Mouse (Mus musculus): ENCODE results near the gene Fbxl19. TPM values are rescaled to one million over a fixed set of nuclear protein-coding genes. Genes with fewer than 3 reads are reported as not detected.
"Not testable (repeated sequence)": the region's sequence is repeated elsewhere in the genome, so short reads cannot be mapped to it uniquely, and the experiment has no call there.

Gene Fbxl19
- total RNA-seq, 2 experiments from 2014 or later, result 3.2 to 3.3 TPM

- DNase-seq, result no peak
- intact Hi-C loops (cut with DNase I), result no loop called here
Observed at GRCm38 (mm10) chr7:127725924-127726323, 18.4 kb upstream of the Fbxl19 start.

GRCm38 (mm10) chr7:127727898-127728297 is 16.4 kb upstream of the Fbxl19 start:
- intact Hi-C loops (cut with DNase I), result no loop called here
- DNase-seq, result no peak

- no peak for DNase-seq
- intact Hi-C loops (cut with DNase I), result no loop called here
Observed at GRCm38 (mm10) chr7:127730170-127730569, 14.2 kb upstream of the Fbxl19 start.

- DNase-seq; intact Hi-C loops (cut with DNase I): not testable (repeated sequence)
Observed at GRCm38 (mm10) chr7:127732066-127732465, 12.3 kb upstream of the Fbxl19 start, which contains the start of gene Ctf2. TSS of gene Ctf2 (minus strand) at chr7:127732166.

GRCm38 (mm10) chr7:127745251-127745651 is 908 bp downstream of the Fbxl19 start:
- intact Hi-C loops (cut with DNase I), result no loop called here
- peak; percentile 82 to 89 for DNase-seq

- intact Hi-C loops (cut with DNase I), result no loop called here
- peak; percentile 89 to 90 for DNase-seq
Observed at GRCm38 (mm10) chr7:127745652-127746493, 1.5 kb downstream of the Fbxl19 start.

GRCm38 (mm10) chr7:127746494-127747491 is 2.5 kb downstream of the Fbxl19 start:
- intact Hi-C loops (cut with DNase I), result no loop called here
- DNase-seq, result no peak

GRCm38 (mm10) chr7:127747559-127748234 is 3.4 kb downstream of the Fbxl19 start:
- intact Hi-C loops (cut with DNase I), result no loop called here

GRCm38 (mm10) chr7:127748235-127748560 is 3.9 kb downstream of the Fbxl19 start:
- intact Hi-C loops (cut with DNase I), result no loop called here
- no peak for DNase-seq

More at GRCm38 (mm10) chr7:127747559-127748234, 3.4 kb downstream of the Fbxl19 start:
- no peak for DNase-seq

GRCm38 (mm10) chr7:127750131-127751127 is 6.1 kb downstream of the Fbxl19 start:
- intact Hi-C loops (cut with DNase I), result no loop called here

GRCm38 (mm10) chr7:127751619-127752018 is 7.3 kb downstream of the Fbxl19 start:
- intact Hi-C loops (cut with DNase I), result no loop called here
- DNase-seq, result no peak

More at GRCm38 (mm10) chr7:127750131-127751127, 6.1 kb downstream of the Fbxl19 start:
- DNase-seq, result no peak

- no peak for DNase-seq
- intact Hi-C loops (cut with DNase I), result no loop called here
Observed at GRCm38 (mm10) chr7:127752069-127752468, 7.7 kb downstream of the Fbxl19 start.

- no peak for DNase-seq
- intact Hi-C loops (cut with DNase I), result no loop called here
Observed at GRCm38 (mm10) chr7:127753158-127753557, 8.8 kb downstream of the Fbxl19 start.

- intact Hi-C loops (cut with DNase I), result no loop called here
- DNase-seq, result no peak
Observed at GRCm38 (mm10) chr7:127753741-127754140, 9.4 kb downstream of the Fbxl19 start.

- no peak for DNase-seq
- intact Hi-C loops (cut with DNase I), result loop anchor here (10.0 kb wide), 1 partner anchor 275 kb away; no protein-coding TSS in a partner anchor
Observed at GRCm38 (mm10) chr7:127759716-127760115, 15.4 kb downstream of the Fbxl19 start.

GRCm38 (mm10) chr7:127760478-127760877 is 16.1 kb downstream of the Fbxl19 start:
- intact Hi-C loops (cut with DNase I), result loop anchor here (10.0 kb wide), 1 partner anchor 276 kb away; no protein-coding TSS in a partner anchor

GRCm38 (mm10) chr7:127761026-127761425 is 16.7 kb downstream of the Fbxl19 start:
- intact Hi-C loops (cut with DNase I), result loop anchor here (1.0 to 10.0 kb wide), 2 partner anchors 86 to 276 kb away; no protein-coding TSS in a partner anchor
- DNase-seq, result peak; percentile 79 to 81

More at GRCm38 (mm10) chr7:127760478-127760877, 16.1 kb downstream of the Fbxl19 start:
- no peak for DNase-seq

- intact Hi-C loops (cut with DNase I), result loop anchor here (10.0 kb wide), 1 partner anchor 279 kb away; no protein-coding TSS in a partner anchor
- no peak for DNase-seq
Observed at GRCm38 (mm10) chr7:127763642-127764041, 19.3 kb downstream of the Fbxl19 start.

GRCm38 (mm10) chr7:127765756-127766155 is 21.4 kb downstream of the Fbxl19 start:
- intact Hi-C loops (cut with DNase I), result loop anchor here (2.0 to 10.0 kb wide), 3 partner anchors 53 to 281 kb away; partner anchors contain the start of genes Ccdc189, Ctf1 and Rnf40
- no peak for DNase-seq
